Mouse (Mus musculus) liver (tissue): ENCODE results near the gene Mthfs.

Experiments
- DNase-seq: peaks from one replicate; pipeline ENCODE4 v3.0.0-alpha.2; 2020; ENCODE audit warnings: mixed read lengths

Mthfs gene

GRCm38 (mm10) chr9:89253400-89253799 is 42.9 kb downstream of the Mthfs start:
- no peak for DNase-seq

- DNase-seq = no peak
Measured at GRCm38 (mm10) chr9:89256556-89257335, 46.3 kb downstream of the Mthfs start.

DNA sequence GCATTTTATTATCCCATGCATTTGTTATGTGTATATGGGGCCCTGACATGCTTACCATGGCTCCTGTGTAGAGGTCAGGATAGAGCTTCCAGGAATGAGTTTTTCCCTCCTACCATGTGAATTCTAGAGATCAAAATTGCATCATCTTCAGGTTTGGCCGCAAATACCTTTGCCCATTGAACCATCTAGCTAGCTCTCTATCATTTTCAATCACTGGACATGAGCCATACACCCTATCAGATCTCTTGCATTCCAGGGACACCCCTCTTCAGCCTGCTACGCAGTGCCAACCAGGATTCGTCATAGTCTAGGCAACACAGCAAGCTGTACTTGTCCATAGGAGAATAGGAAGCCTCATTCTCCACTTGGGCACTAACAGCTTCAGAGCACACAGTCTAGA is 53.5 kb downstream of the Mthfs start:
- no peak for DNase-seq

GRCm38 (mm10) chr9:89264571-89264970 is 54.1 kb downstream of the Mthfs start:
- no peak for DNase-seq

DNA sequence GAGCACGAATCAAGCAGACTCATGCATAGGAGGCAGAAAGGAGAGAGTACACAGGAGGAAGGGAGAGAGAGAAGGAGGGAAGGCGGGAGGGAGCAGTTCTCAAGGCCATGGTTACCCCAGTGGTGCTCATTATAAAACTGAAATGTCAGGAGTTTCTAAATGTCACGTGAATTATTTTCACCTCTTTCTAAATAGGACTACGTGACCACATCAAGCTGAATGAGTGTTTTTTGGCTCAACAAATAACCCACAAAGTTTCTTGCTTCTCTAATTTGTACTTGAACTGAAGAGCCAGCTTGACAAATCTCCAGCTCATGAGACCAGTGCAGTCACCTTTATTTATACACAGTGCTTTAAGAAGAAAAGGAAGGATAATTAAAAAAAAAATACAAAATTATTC is 56.6 kb downstream of the Mthfs start:
- DNase-seq = no peak

- DNase-seq = no peak
Measured at GRCm38 (mm10) chr9:89267572-89267971, 57.1 kb downstream of the Mthfs start.

GRCm38 (mm10) chr9:89270376-89270775 is 59.9 kb downstream of the Mthfs start:
- no peak for DNase-seq

GRCm38 (mm10) chr9:89273766-89274165 is 63.3 kb downstream of the Mthfs start:
- DNase-seq = no peak

DNA sequence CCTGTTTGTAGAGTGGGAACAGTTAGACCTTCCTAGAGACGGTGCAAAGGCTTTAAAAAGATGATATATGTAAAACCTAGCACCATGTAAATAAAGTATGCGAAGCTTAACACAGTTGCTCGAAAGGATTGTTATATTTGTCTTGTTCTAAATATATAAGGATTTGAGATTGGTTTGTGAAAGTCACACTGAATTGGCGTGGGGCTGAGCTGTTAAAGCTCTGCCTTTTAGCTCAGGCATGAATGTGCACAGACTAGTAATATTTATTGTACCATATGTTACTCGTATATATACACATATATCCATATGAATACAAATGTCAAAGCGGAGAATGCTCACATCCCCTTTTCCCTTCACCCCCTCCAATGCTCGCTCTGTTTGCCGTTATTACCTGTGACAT is 67.7 kb downstream of the Mthfs start:
- no peak for DNase-seq

DNA sequence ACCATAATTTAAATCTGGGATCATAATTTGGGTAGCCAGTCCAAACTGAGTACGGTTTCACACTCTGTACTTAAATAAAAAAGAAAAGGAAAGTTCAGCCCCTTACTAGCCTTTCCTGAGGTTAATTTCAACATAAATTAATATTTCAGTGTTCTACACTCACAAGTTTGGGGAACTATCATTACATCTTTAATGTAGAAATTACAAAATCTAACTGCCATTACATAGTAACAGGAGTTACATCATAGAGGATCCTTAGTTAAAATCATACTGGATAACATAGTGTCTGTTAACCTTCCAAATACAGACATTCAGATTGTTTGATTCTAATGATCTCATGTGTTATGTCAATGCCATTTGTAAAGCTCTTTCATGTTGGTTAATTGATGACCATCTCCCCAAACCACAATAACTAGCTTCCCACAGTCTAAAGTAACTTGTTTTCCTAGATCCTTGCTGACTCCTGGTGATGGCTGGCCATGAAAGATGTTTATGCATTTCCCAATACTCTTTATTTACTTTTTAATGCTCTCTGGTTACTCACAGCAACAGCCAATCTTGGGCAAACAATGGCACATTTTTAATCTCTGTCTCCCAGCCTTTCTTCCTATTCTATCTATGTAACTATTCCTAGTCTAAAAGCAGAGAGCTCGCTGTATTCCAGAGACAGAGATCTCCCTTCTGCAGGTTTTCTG is 72.0 kb downstream of the Mthfs start:
- DNase-seq = no peak

DNA sequence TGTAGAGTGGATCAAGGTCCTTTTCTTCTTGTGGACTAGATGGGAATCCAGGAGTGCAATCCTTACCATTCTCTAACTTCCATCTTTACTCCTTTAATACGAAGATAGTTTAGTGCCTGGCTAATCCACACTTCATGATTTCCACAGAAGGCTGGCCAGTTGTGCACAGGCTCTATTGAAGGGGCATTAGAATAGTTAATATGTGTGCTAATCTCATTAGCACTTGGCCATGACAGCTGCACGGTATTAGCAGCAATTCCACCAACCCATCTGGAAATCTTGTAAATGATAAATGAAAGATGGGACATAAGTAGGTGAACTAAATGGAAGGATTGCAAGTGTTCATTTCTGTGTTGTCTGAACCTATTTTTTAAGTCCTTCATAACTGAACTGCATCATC is 77.6 kb downstream of the Mthfs start:
- DNase-seq = no peak

GRCm38 (mm10) chr9:89293364-89293763 is 82.9 kb downstream of the Mthfs start:
- DNase-seq = no peak

GRCm38 (mm10) chr9:89294121-89294520 is 83.6 kb downstream of the Mthfs start:
- no peak for DNase-seq

GRCm38 (mm10) chr9:89305637-89306036 is 95.2 kb downstream of the Mthfs start:
- no peak for DNase-seq

GRCm38 (mm10) chr9:89308357-89309194 is 98.1 kb downstream of the Mthfs start:
- no peak for DNase-seq

GRCm38 (mm10) chr9:89309195-89309535 is 98.7 kb downstream of the Mthfs start:
- DNase-seq = no peak

DNA sequence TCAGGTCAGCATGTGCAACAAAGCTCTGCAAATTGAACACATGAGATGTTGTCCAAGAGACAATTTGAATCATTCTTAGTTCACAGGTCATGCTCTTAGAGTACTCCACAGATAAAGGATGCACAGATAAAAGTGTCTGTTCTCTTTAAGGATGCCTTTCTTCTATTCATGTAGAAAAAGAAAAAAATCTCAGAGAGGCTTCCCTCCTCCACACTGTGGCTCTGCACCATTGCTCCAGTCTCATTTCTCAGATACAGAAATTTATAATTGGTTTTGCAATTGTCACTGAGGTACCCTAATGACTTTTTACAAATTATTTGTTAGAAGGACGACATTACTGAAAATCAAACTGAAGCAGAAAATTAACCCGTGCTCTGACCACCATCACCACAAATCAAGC is 101.2 kb downstream of the Mthfs start:
- no peak for DNase-seq

GRCm38 (mm10) chr9:89373731-89374130 is 163.3 kb downstream of the Mthfs start:
- no peak for DNase-seq

GRCm38 (mm10) chr9:89374650-89375049 is 164.2 kb downstream of the Mthfs start:
- DNase-seq = no peak

DNA sequence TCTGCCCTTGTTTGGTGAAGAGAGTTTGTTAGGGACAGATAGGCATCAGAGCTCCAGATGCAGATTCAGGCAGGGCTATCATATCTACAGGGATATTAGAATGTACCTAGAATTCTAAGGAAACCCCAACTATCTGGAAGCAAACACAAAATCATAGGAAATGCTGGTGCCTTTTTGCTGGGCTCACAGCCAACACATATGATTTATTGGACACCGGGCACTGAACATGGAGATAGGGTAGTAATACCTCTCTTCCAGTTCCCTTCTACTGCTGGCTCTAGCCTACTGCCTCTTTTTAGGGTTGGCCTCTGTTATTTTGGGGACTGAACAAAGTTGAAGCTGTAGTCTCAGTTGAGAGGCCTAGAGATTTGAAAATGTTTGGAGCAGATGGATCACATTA is 192.6 kb downstream of the Mthfs start:
- no peak for DNase-seq
